Mouse (Mus musculus) cerebellum, adult (tissue): ENCODE results near the gene Zfhx3.

Experiments
- ATAC-seq: cut with Nextera tagmentation; 2 replicates; pipeline ENCODE4 v1.9.2; 2017; ENCODE audit warnings: mild to moderate bottlenecking, moderate library complexity, mixed read lengths; ENCODE audit not compliant: insufficient number of reproducible peaks, low FRiP score, low TSS enrichment

Gene Zfhx3

DNA sequence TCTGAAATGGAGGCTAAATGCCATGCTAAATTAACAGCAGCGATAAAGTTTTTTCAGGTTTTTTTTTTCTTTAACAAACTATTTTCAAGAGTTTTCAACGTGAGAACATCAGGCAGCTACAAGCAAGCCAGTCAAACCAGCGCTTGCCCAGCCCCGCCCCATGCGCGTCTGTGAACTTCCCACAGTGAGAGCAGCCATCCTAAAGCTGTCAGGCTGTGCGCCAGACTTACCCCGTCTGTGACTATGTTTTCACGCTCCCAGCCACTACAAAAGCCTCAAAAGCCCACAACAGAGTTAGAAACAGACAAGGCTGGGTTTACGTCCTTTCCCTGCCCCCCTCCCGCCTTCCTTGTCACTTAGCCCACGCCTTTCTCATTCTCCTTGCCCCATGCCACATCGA, 989.4 kb downstream of the Zfhx3 start:
- no peak for ATAC-seq

- ATAC-seq: no peak
Measured at GRCm38 (mm10) chr8:108932729-108933128, 990.3 kb downstream of the Zfhx3 start.

- no peak for ATAC-seq
Measured at GRCm38 (mm10) chr8:108935834-108936694, 993.6 kb downstream of the Zfhx3 start.

- ATAC-seq: no peak
Measured at GRCm38 (mm10) chr8:108936695-108937448, 994.4 kb downstream of the Zfhx3 start.

- no peak for ATAC-seq
Measured at GRCm38 (mm10) chr8:108937904-108938455, 995.5 kb downstream of the Zfhx3 start.

GRCm38 (mm10) chr8:108942686-108943085, 1000.2 kb downstream of the Zfhx3 start:
- no peak for ATAC-seq

DNA sequence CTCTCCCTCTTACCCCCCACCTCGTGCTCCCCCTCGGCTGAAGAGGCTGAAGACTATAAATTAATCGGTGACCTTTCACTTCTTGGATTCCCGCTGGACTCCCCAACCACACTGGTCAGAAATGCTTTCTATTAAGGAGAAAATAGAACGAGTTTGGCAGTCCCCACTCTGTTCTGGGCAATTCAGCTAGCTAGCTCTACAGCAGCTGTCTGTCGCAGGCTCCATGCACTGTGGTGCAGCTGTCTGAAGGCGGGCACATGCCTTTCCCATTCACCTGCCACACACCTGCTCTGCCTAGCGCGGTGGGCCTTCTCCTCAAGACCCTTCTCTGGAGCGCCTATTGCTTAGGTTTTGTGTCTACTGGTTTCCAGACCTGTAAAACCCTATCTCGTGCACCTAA, 1000.7 kb downstream of the Zfhx3 start:
- no peak for ATAC-seq

GRCm38 (mm10) chr8:108944312-108944711, 1001.9 kb downstream of the Zfhx3 start:
- ATAC-seq: no peak

DNA sequence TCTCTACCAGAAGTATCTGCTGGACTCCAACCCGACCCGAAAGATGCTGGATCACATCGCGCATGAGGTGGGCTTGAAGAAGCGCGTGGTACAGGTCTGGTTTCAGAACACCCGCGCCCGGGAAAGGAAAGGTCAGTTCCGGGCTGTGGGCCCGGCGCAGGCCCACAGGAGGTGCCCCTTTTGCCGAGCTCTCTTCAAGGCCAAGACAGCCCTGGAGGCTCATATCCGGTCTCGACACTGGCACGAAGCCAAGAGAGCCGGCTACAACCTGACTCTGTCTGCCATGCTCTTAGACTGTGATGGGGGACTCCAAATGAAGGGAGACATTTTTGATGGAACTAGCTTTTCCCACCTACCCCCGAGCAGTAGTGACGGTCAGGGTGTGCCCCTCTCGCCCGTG, 1007.9 kb downstream of the Zfhx3 start:
- ATAC-seq: no peak

DNA sequence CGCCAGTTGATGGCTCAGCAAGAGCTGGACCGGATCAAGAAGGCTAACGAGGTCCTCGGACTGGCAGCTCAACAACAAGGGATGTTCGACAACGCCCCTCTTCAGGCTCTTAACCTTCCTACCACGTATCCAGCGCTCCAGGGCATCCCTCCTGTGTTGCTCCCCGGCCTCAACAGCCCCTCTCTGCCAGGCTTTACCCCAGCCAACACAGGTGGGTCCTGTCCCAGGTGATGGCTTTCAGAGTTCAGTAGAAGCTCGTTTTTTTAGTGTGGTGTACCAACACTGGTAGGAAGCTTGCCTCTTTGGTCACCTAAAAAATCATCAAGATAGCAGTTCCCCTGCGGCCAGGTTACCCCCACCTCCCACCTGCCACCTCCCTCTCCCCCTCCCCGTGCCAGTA, 1009.1 kb downstream of the Zfhx3 start:
- ATAC-seq: no peak

DNA sequence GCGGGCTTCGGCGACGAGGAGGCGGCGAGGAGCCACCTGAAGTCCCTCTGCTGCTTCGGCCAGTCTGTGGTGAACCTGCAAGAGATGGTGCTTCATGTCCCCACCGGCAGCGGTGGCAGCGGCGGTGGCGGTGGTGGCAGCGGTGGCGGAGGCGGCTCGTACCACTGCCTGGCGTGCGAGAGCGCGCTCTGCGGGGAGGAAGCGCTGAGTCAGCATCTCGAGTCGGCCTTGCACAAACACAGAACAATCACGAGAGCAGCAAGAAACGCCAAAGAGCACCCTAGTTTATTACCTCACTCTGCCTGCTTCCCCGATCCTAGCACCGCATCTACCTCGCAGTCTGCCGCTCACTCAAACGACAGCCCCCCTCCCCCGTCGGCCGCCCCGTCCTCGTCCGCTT, 1014.0 kb downstream of the Zfhx3 start:
- ATAC-seq: no peak

- no peak for ATAC-seq
Measured at GRCm38 (mm10) chr8:108962516-108962915, 1020.1 kb downstream of the Zfhx3 start.

GRCm38 (mm10) chr8:108963181-108963580, 1020.7 kb downstream of the Zfhx3 start:
- no peak for ATAC-seq

GRCm38 (mm10) chr8:108966041-108966440, 1023.6 kb downstream of the Zfhx3 start:
- ATAC-seq: no peak

GRCm38 (mm10) chr8:108973639-108974325, 1031.3 kb downstream of the Zfhx3 start:
- no peak for ATAC-seq

DNA sequence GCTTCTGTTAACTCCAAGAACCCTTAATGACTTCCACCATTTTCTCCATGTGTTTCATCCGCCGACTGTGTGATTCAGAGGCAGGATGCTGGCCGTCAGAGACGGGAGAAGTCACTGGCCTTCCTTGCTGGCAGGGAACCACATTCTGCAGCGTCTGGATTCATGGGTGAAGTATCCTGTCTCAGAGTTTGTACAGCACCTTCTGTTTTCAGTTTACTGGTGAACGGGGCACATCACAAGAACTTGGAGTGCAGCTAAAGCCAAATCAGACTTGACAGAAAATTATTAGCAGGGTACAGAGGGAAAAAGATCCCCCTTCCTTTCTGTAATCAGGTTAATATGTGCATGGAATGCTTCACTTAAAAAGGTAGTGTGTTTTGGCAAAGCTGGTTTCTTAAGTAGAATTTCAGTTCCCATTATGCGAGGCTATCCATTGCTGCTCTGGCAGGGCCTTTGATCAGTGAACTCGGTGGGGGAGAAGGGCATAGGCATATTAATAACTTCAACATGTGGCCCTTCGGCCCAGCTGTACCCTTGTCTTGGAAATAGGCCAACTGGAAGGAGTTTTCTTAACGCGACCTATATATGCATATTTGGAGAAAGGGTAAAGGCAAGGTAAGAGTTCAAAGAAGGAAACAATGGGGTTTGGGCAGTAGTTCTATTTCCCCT, 1035.4 kb downstream of the Zfhx3 start:
- ATAC-seq: no peak

DNA sequence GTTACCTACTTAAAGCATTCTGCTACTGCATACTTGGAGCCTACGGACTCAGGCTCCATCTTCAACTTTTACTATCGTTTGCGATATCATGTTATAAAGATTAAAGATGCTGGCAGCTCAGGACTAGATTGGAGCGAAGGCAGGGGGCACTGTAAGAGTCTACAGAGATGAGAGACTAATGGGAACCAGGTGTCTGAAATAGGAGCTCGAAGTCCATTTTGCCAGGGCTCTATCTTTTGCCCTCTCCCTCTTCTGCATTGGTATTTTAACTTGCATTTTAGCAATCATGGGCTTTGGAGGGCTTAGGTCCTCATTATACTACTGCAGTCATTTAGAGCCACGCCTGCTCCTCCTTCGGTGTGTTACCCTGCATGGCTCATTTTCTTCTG, 1035.9 kb downstream of the Zfhx3 start:
- no peak for ATAC-seq

GRCm38 (mm10) chr8:108984904-108985303, 1042.5 kb downstream of the Zfhx3 start:
- ATAC-seq: no peak

DNA sequence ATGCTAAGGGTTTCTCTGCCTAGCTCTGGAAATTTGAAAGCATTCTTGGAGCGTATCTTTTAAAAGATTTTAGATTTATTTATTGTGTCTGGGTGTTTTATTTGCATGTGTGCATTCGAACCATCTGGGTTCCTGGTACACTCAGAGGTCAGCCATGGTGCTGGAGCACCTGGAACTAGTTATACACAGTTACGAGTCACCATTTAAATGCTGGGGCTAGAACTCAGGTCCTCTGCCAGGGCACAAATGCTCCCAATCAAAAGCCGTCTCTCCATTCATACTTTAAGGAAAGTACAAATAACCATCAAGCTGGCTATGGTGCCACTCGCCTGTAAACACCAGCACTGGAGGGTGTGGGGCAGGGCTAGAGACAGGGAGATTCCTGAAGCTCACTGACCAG, 1047.4 kb downstream of the Zfhx3 start:
- ATAC-seq: no peak

GRCm38 (mm10) chr8:108990537-108990936, 1048.1 kb downstream of the Zfhx3 start:
- ATAC-seq: no peak
